Mouse (Mus musculus) kidney, postnatal 0 days (tissue): Measurements from ENCODE around the gene Wnk4. TPM values are rescaled to one million over a fixed set of nuclear protein-coding genes. Genes with fewer than 3 reads are reported as not detected.

Experiments used
- ATAC-seq: fragments of 200-750 bp; cut with Nextera tagmentation; replicated peaks from 2 replicates; pipeline ENCODE4 v1.8.0; 2017; ENCODE audit warnings: low read depth, moderate number of reproducible peaks, moderate TSS enrichment, moderate library complexity; ENCODE audit not compliant: low FRiP score
- DNase-seq: peaks from one replicate; pipeline ENCODE4 v3.0.0-alpha.2; 2016; ENCODE audit warnings: low spot score
- H3K27ac ChIP-seq: fragments of 300-500 bp; sonication (generic); 2 replicates; pipeline ENCODE4 v1.5.1; 2014; ENCODE audit warnings: mild to moderate bottlenecking
- H3K27me3 ChIP-seq: fragments of 300-500 bp; sonication (generic); 2 replicates; pipeline ENCODE4 v1.6.1; 2014; ENCODE audit warnings: low read length, mixed read lengths; ENCODE audit not compliant: insufficient read depth
- H3K36me3 ChIP-seq: fragments of 300-500 bp; sonication (generic); 2 replicates; pipeline ENCODE4 v1.6.1; 2014; ENCODE audit warnings: low read length, mixed read lengths; ENCODE audit not compliant: insufficient read depth
- H3K4me1 ChIP-seq: fragments of 300-500 bp; sonication (generic); replicated peaks from 2 replicates; pipeline ENCODE4 v1.6.1; 2014; ENCODE audit warnings: antibody characterized with exemption, low read length, mixed read lengths; ENCODE audit not compliant: insufficient read depth
- H3K4me2 ChIP-seq: fragments of 300-500 bp; sonication (generic); 2 replicates; pipeline ENCODE4 v1.6.1; 2014; ENCODE audit warnings: mild to moderate bottlenecking, low read length, moderate library complexity, mixed read lengths
- H3K4me3 ChIP-seq: fragments of 300-500 bp; sonication (generic); replicated peaks from 2 replicates; pipeline ENCODE4 v1.5.1; 2014; ENCODE audit warnings: low read depth, low read length
- H3K9ac ChIP-seq: fragments of 300-500 bp; sonication (generic); 2 replicates; pipeline ENCODE4 v1.6.1; 2014; ENCODE audit warnings: low read depth, low read length
- H3K9me3 ChIP-seq: fragments of 300-500 bp; sonication (generic); replicated peaks from 2 replicates; pipeline ENCODE4 v1.6.1; 2016; ENCODE audit warnings: low read length, inconsistent platforms, mixed read lengths
- CTCF ChIP-seq: IDR thresholded peaks from 2 replicates; pipeline ENCODE4 v1.5.1; 2016; ENCODE audit warnings: antibody characterized with exemption, low read depth, mild to moderate bottlenecking, moderate library complexity
- whole genome bisulfite sequencing: fragments of 180-500 bp; shearing (Covaris S2); extraction: QIAGEN DNeasy Blood & Tissue Kit; methylation state at CpG from one replicate; pipeline ENCODE4 v1.1.7; 2014; 5-methylcytosine and 5-hydroxymethylcytosine counted together
- polyA plus RNA-seq: library from polyadenylated mRNA; unstranded; fragments of >200 nt; fragmentation: Nextera tagmentation; extraction: Ambion mirVana; gene quantifications from 2 replicates; pipeline ENCODE4 v1.2.1, GENCODE M21; 2015

Wnk4 gene
- polyA plus RNA-seq, 1 experiment from 2014 or later, result 48.8 TPM

DNA sequence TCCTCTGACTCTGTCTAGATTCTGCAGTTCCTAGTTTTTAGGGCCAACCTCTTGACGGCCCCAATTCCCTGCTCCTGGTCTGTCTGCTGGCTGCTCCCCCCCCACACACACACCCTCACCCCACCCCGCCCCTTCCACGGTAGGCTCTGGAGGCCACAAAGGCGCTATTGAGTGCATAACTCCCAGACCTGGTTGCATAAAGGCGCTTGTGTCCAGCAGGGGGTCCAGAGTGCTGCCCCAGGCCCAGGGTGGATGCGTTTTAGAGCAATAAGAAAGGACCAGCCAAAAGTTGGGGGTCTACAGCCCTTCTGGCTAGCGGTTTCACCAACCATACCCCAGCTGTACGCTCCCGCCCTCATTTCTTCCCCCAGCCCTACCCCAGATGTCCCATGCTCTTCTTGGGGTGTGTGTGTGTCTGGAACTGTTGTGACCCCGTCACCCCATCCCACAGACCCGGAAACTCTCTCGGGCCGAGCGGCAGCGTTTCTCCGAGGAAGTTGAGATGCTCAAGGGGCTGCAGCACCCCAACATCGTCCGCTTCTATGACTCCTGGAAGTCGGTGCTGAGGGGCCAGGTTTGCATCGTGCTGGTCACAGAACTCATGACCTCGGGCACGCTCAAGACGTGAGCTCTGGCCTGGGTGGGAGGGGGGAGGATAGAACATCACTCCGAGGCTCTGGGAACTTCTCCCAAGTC, 2.1 kb downstream of the Wnk4 start:
- H3K36me3 ChIP-seq, result 0 out of 2 replicates have a peak, but pooled peaks cover 4% of the 10 kb centered on the region
- TF ChIP-seq CTCF, result peak; percentile 38
- no peak for DNase-seq
- no peak overlapping the region; the same call in 1 of the 2 replicates for H3K27ac ChIP-seq
- no peak for ATAC-seq
- 8% methylated on average over 24 of the region's 24 CpGs for WGBS
- H3K4me1 ChIP-seq, result peaks cover 37% of the 10 kb centered on the region
- H3K27me3 ChIP-seq, result peaks cover 4% of the 10 kb centered on the region; the same call in 1 of the 2 replicates
- peak overlapping the region; percentile 97 for H3K4me2 ChIP-seq
- peak overlapping the region; percentile 57 for H3K9ac ChIP-seq
- no peaks in the 10 kb centered on the region for H3K9me3 ChIP-seq
- H3K4me3 ChIP-seq, result peak overlapping the region; percentile 59

DNA sequence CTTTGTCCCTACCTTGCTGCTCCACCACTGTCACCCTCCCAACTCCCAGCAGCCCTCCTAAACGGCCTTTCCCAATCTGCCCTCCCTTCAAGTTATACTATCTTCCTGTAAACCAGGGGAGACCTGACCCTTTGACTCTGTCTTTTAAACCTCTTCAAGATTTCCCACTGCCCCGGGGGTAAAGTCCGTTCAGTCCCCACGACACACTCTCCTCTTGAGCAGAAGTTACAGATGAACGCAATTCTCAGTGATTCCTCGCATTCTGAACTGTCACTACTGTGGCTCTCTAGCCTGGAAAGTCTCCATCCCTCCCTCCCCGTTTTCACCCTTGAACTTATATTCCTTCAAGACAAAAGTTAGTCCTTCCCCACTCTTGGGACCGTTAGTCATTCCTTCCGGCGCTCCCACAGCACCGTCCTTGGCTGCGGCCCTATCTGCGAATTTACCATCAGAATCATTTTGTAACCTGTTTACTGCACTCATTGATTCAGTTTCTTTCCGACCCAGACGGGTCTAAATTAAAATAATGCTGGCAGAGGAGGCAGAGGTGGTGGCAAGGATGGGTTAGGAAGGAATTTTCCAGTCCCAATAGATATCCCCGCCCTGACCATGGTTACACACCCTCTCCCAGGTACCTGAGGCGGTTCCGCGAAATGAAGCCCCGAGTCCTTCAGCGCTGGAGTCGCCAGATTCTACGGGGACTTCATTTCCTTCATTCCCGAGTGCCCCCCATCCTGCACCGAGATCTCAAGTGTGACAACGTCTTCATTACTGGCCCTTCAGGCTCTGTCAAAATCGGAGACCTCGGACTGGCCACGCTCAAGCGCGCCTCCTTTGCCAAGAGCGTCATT, 3.0 kb downstream of the Wnk4 start:
- no peak for TF ChIP-seq CTCF
- peak overlapping the region; percentile 43; the same call in 1 of the 2 replicates for H3K9ac ChIP-seq
- DNase-seq, result no peak

DNA sequence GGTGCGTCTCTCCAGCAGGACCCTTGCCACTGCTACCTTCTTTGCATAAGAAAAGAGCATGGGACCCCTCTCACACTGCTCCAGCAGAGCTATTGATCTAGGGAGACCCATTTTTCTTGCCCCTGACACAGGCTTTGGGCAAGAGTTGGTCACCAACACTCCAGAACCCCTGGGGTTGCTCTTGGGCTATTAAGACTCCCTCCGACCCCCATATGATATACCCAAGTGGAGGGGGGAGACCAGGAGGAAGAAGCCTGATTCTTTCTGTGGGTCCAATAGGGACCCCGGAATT, 3.6 kb downstream of the Wnk4 start:
- peak overlapping the region; percentile 97; the same call in 1 of the 2 replicates for H3K4me2 ChIP-seq
- TF ChIP-seq CTCF, result no peak
- H3K27me3 ChIP-seq, result peaks cover 4% of the 10 kb centered on the region; the same call in 1 of the 2 replicates
- peak overlapping the region; percentile 59; the same call in 1 of the 2 replicates for H3K4me3 ChIP-seq
- 0 out of 2 replicates have a peak overlapping the region, but pooled peaks have one; percentile 43 for H3K9ac ChIP-seq
- 46% methylated on average over 3 of the region's 3 CpGs for WGBS
- H3K4me1 ChIP-seq, result peaks cover 33% of the 10 kb centered on the region
- ATAC-seq (no peak), DNase-seq (no peak)
- H3K36me3 ChIP-seq, result 0 out of 2 replicates have a peak, but pooled peaks cover 4% of the 10 kb centered on the region
- no peaks in the 10 kb centered on the region for H3K9me3 ChIP-seq
- H3K27ac ChIP-seq, result no peak overlapping the region

More for the DNA sequence above, 3.0 kb downstream of the Wnk4 start:
- H3K27ac ChIP-seq, result no peak overlapping the region
- 0 out of 2 replicates have a peak, but pooled peaks cover 4% of the 10 kb centered on the region for H3K36me3 ChIP-seq
- peak overlapping the region; percentile 97 for H3K4me2 ChIP-seq
- H3K27me3 ChIP-seq, result peaks cover 4% of the 10 kb centered on the region; the same call in 1 of the 2 replicates
- peaks cover 37% of the 10 kb centered on the region for H3K4me1 ChIP-seq
- WGBS, result 24% methylated on average over 32 of the region's 32 CpGs
- H3K9me3 ChIP-seq, result no peaks in the 10 kb centered on the region
- peak overlapping the region; percentile 59 for H3K4me3 ChIP-seq
- no peak for ATAC-seq

DNA sequence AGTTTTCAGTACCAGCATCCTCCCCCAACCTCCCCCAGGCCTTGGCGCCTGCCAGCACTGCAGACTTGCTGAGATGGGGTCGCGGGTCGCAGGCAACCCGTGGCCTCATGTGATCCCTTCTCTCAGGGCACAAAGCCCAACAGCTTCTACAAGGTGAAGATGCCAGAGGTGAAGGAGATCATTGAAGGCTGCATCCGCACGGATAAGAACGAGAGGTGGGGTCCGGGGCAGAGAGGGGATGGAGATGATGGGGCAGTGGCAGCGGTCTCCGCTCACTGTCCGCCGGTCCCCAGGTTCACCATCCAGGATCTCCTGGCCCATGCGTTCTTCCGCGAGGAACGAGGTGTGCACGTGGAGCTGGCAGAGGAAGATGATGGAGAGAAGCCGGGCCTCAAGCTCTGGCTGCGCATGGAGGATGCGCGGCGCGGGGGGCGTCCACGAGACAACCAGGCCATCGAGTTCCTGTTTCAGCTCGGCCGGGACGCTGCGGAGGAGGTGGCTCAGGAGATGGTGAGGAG, 4.6 kb downstream of the Wnk4 start:
- Histone ChIP-seq H3K36me3 (0 out of 2 replicates have a peak, but pooled peaks cover 4% of the 10 kb centered on the region), H3K4me1 (peaks cover 26% of the 10 kb centered on the region), H3K27me3 (peaks cover 4% of the 10 kb centered on the region; the same call in 1 of the 2 replicates), H3K4me3 (peak overlapping the region; percentile 4; the same call in 1 of the 2 replicates), H3K4me2 (peak overlapping the region; percentile 47), H3K27ac (no peak overlapping the region), H3K9ac (0 out of 2 replicates have a peak overlapping the region, but pooled peaks have one; percentile 5), H3K9me3 (no peaks in the 10 kb centered on the region)
- 14% methylated on average over 31 of the region's 31 CpGs for WGBS
- ATAC-seq (no peak), DNase-seq (no peak)
- no peak for TF ChIP-seq CTCF

DNA sequence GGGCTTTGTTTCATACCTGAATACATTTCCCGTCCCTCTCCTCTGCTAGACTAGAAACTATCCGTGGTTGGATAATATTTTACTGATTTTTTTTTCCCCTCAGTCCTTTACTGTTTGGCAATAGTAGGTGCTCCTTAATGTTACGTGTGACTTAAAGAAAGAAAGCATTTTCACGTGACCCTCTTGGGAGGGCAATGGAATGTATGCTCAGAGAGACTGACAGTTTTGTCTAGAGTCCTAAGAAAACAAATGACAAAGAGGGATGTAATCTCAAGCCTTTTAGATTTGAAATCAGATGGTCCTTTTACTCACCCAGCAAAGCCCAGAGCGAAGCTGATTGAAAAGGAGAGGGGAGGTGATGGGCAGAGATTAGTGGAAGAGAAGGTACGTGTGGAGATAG, 5.5 kb downstream of the Wnk4 start:
- Histone ChIP-seq H3K4me2 (0 out of 2 replicates have a peak overlapping the region, but pooled peaks have one; percentile 47), H3K9me3 (no peaks in the 10 kb centered on the region), H3K4me3 (no peak overlapping the region), H3K9ac (no peak overlapping the region), H3K27ac (no peak overlapping the region), H3K27me3 (peaks cover 4% of the 10 kb centered on the region; the same call in 1 of the 2 replicates), H3K4me1 (peaks cover 26% of the 10 kb centered on the region), H3K36me3 (0 out of 2 replicates have a peak, but pooled peaks cover 4% of the 10 kb centered on the region)
- TF ChIP-seq CTCF, result no peak
- ATAC-seq (no peak), DNase-seq (no peak)
- WGBS, result 52% methylated on average over 6 of the region's 6 CpGs
